Mouse (Mus musculus): ENCODE data around the gene Gemin2. TPM values are rescaled to one million over a fixed set of nuclear protein-coding genes. Genes with fewer than 3 reads are reported as not detected.
"Not testable (repeated sequence)": the region's sequence is repeated elsewhere in the genome, so short reads cannot be mapped to it uniquely, and the experiment has no call there.

The Gemin2 gene
- 33.5 and 34.4 TPM in 2 replicates for polyA plus RNA-seq (2015; fragmentation: Nextera tagmentation; extraction: Ambion mirVana)

GRCm38 (mm10) chr12:59013234-59013633 is at the start of gene Gemin2:
Gene Gemin2, plus strand, starts transcription at chr12:59013393.
- Histone ChIP-seq H3K9me3 (replicated peaks) (no peaks in the 10 kb centered on the region), H3K9ac (peak within 1 kb of the TSS; percentile 67), H3K27ac (peak within 1 kb of the TSS; percentile 92), H3K36me3 (peaks cover 24% of the 10 kb centered on the region), H3K4me3 (replicated peaks) (peak within 1 kb of the TSS; percentile 88), H3K4me2 (peak within 1 kb of the TSS; percentile 75), H3K27me3 (no peaks in the 10 kb centered on the region), H3K4me1 (peaks cover 27% of the 10 kb centered on the region)
- under 1% methylated on average over 28 of the region's 28 CpGs for WGBS
- ATAC-seq (replicated peaks; ENCODE audit: low FRiP score) = peak; percentile 76

GRCm38 (mm10) chr12:58964583-58964982 is 48.6 kb upstream of the Gemin2 start:
- H3K36me3 ChIP-seq = peaks cover 67% of the 10 kb centered on the region
- WGBS = 77% methylated on average over 4 of the region's 4 CpGs
- no peaks in the 10 kb centered on the region for H3K27me3 ChIP-seq
- H3K4me1 ChIP-seq = no peaks in the 10 kb centered on the region
- no peak overlapping the region for H3K4me2 ChIP-seq
- no peak overlapping the region for H3K4me3 ChIP-seq (replicated peaks)
- H3K9me3 ChIP-seq (replicated peaks) = no peaks in the 10 kb centered on the region
- peak; percentile 43; the same call in 1 of the 2 replicates for ATAC-seq (replicated peaks; ENCODE audit: low FRiP score)
- H3K27ac ChIP-seq = no peak overlapping the region
- H3K9ac ChIP-seq = no peak overlapping the region

GRCm38 (mm10) chr12:58976966-58977365 is 36.2 kb upstream of the Gemin2 start:
- no peaks in the 10 kb centered on the region for H3K27me3 ChIP-seq
- H3K9ac ChIP-seq = no peak overlapping the region
- no peak overlapping the region for H3K4me3 ChIP-seq (replicated peaks)
- no peak for ATAC-seq (replicated peaks; ENCODE audit: low FRiP score)
- 77% methylated on average over 2 of the region's 2 CpGs for WGBS
- H3K4me2 ChIP-seq = no peak overlapping the region
- H3K27ac ChIP-seq = no peak overlapping the region
- H3K36me3 ChIP-seq = peaks cover 81% of the 10 kb centered on the region
- H3K4me1 ChIP-seq = no peaks in the 10 kb centered on the region
- no peaks in the 10 kb centered on the region for H3K9me3 ChIP-seq (replicated peaks)

- not testable (repeated sequence) for H3K27me3 ChIP-seq; H3K4me3 ChIP-seq (replicated peaks); H3K9ac ChIP-seq; H3K4me1 ChIP-seq; H3K9me3 ChIP-seq (replicated peaks); H3K27ac ChIP-seq; ATAC-seq (replicated peaks; ENCODE audit: low FRiP score); H3K4me2 ChIP-seq
- 73% methylated on average over 6 of the region's 6 CpGs for WGBS
- H3K36me3 ChIP-seq = peaks cover 87% of the 10 kb centered on the region
Observed at GRCm38 (mm10) chr12:58981178-58981661, 32.0 kb upstream of the Gemin2 start.

DNA sequence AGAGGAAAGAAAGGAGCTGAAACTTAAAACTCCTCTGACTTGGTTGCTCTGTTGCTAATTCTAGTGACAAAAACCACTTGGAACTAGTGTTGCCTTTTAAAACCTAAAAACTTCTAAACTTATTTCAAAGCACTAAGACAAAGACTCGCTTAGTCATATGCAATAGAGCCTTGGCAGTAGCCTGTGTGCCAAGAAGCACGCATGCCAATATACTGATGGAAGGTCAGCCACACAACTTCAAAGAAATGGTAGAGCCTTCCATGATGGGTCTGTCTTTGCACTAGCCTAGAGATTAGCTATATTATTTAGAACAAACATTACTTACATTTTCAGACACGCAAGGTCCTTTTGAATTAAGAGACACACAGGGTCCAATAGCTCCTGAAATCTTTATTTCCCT is 27.4 kb upstream of the Gemin2 start:
- Histone ChIP-seq H3K27ac (no peak overlapping the region), H3K4me3 (replicated peaks) (no peak overlapping the region), H3K9me3 (replicated peaks) (no peaks in the 10 kb centered on the region), H3K4me1 (no peaks in the 10 kb centered on the region), H3K27me3 (no peaks in the 10 kb centered on the region), H3K4me2 (no peak overlapping the region), H3K36me3 (peaks cover 87% of the 10 kb centered on the region), H3K9ac (no peak overlapping the region)
- WGBS = 95% methylated on average over 3 of the region's 3 CpGs
- ATAC-seq (replicated peaks; ENCODE audit: low FRiP score) = no peak

DNA sequence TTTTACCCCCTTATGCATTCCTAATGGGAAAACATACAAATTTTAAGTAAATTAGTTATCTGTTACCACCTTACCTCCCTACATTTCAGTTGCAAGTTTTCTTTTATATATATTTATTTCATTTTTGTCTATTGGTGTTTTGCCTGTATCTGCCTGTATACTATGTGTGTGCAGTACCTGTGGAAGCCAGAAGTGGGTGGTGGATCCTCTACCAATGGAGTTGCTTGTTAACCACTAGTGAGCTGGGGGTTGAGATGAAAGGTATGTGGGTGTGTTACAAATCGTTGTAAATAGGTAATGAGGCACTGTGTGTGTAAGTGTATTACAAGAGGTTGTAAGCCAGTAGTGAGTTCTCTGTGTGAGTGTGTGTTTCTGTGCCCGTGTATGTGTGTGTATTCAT is 2.7 kb upstream of the Gemin2 start:
- peaks cover 22% of the 10 kb centered on the region for H3K36me3 ChIP-seq
- WGBS = 49% methylated on average over 2 of the region's 2 CpGs
- no peak overlapping the region for H3K9ac ChIP-seq
- peak overlapping the region; percentile 88 for H3K4me3 ChIP-seq (replicated peaks)
- H3K27ac ChIP-seq = no peak overlapping the region
- no peak for ATAC-seq (replicated peaks; ENCODE audit: low FRiP score)
- no peaks in the 10 kb centered on the region for H3K9me3 ChIP-seq (replicated peaks)
- no peaks in the 10 kb centered on the region for H3K27me3 ChIP-seq
- peak overlapping the region; percentile 66 for H3K4me2 ChIP-seq
- peaks cover 27% of the 10 kb centered on the region for H3K4me1 ChIP-seq

- H3K27me3 ChIP-seq = no peaks in the 10 kb centered on the region
- peak overlapping the region; percentile 85 for H3K9ac ChIP-seq
- H3K36me3 ChIP-seq = peaks cover 21% of the 10 kb centered on the region
- peak overlapping the region; percentile 66 for H3K4me2 ChIP-seq
- peak overlapping the region; percentile 88 for H3K4me3 ChIP-seq (replicated peaks)
- under 1% methylated on average over 25 of the region's 25 CpGs for WGBS
- H3K9me3 ChIP-seq (replicated peaks) = no peaks in the 10 kb centered on the region
- H3K27ac ChIP-seq = peak overlapping the region; percentile 96
- H3K4me1 ChIP-seq = peaks cover 27% of the 10 kb centered on the region
- ATAC-seq (replicated peaks; ENCODE audit: low FRiP score) = no peak; the same call in 1 of the 2 replicates
Observed at GRCm38 (mm10) chr12:59011275-59011843, 1.8 kb upstream of the Gemin2 start.

GRCm38 (mm10) chr12:59011844-59012709 is 1.1 kb upstream of the Gemin2 start, which contains the start of gene Sec23a:
Gene Sec23a, minus strand, starts transcription at chr12:59012017.
- Histone ChIP-seq H3K4me2 (peak within 1 kb of the TSS; percentile 75), H3K27ac (peak within 1 kb of the TSS; percentile 96), H3K36me3 (peaks cover 16% of the 10 kb centered on the region), H3K27me3 (no peaks in the 10 kb centered on the region), H3K4me3 (replicated peaks) (peak within 1 kb of the TSS; percentile 88), H3K9me3 (replicated peaks) (no peaks in the 10 kb centered on the region), H3K4me1 (peaks cover 27% of the 10 kb centered on the region), H3K9ac (peak within 1 kb of the TSS; percentile 85)
- under 1% methylated on average over 48 of the region's 48 CpGs for WGBS
- ATAC-seq (replicated peaks; ENCODE audit: low FRiP score) = peak; percentile 97

DNA sequence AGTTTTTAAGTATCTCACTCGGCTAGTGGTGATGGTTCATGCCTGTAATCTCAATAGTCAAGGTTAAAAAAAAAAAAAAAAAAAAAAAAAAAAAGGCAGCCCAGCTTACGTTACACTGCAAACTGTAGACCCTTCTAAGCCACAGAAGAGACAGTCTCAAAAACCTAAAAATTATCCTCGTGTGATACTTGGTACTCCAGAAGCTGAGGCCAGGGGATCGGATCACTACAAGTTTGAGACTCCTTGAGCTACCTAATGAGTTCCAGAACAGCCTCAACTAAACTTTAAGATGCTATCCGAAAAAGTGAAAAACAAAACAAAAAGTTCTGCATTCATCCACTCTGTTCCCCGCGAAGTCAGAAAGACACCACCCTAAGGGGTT is 492 bp upstream of the Gemin2 start:
- Histone ChIP-seq H3K36me3 (peaks cover 19% of the 10 kb centered on the region), H3K27ac (peak overlapping the region; percentile 92), H3K9me3 (replicated peaks) (no peaks in the 10 kb centered on the region), H3K9ac (peak overlapping the region; percentile 67), H3K4me3 (replicated peaks) (peak overlapping the region; percentile 88), H3K27me3 (no peaks in the 10 kb centered on the region), H3K4me2 (peak overlapping the region; percentile 75), H3K4me1 (peaks cover 27% of the 10 kb centered on the region)
- no peak for ATAC-seq (replicated peaks; ENCODE audit: low FRiP score)
- under 1% methylated on average over 7 of the region's 7 CpGs for WGBS

DNA sequence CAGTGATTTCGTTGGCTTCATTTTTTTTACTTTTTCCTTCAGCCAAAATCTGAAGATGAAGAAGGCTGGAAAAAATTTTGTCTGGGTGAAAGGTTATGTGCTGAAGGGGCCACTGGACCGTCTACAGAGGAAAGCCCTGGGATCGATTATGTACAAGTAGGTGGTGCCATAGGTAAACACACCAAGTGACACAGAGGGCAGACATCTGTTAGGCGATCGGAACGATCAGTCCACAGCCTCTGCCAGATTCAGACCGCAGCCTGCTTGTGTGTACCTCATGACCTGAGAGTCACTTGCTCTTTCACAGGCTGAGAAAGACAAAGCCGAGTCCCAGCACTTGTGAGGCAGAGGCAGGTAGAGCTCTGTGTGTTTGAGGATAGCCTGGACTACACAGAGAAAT is 4.8 kb downstream of the Gemin2 start:
- Histone ChIP-seq H3K4me1 (peaks cover 4% of the 10 kb centered on the region; the same call in 1 of the 2 replicates), H3K27me3 (no peaks in the 10 kb centered on the region), H3K9me3 (replicated peaks) (no peaks in the 10 kb centered on the region), H3K9ac (no peak overlapping the region), H3K4me3 (replicated peaks) (no peak overlapping the region), H3K4me2 (no peak overlapping the region), H3K36me3 (peaks cover 61% of the 10 kb centered on the region), H3K27ac (no peak overlapping the region)
- ATAC-seq (replicated peaks; ENCODE audit: low FRiP score) = no peak
- WGBS = 88% methylated on average over 8 of the region's 8 CpGs

GRCm38 (mm10) chr12:59019891-59020290 is 6.7 kb downstream of the Gemin2 start:
- no peaks in the 10 kb centered on the region for H3K27me3 ChIP-seq
- H3K36me3 ChIP-seq = peaks cover 77% of the 10 kb centered on the region
- no peaks in the 10 kb centered on the region for H3K9me3 ChIP-seq (replicated peaks)
- 92% methylated on average over 2 of the region's 2 CpGs for WGBS
- H3K4me1 ChIP-seq = no peaks in the 10 kb centered on the region
- no peak overlapping the region for H3K4me3 ChIP-seq (replicated peaks)
- ATAC-seq (replicated peaks; ENCODE audit: low FRiP score) = no peak
- no peak overlapping the region for H3K9ac ChIP-seq
- H3K27ac ChIP-seq = no peak overlapping the region
- H3K4me2 ChIP-seq = no peak overlapping the region

- H3K36me3 ChIP-seq = peaks cover 83% of the 10 kb centered on the region
- WGBS = 68% methylated on average over 4 of the region's 4 CpGs
Observed at GRCm38 (mm10) chr12:59021306-59021705, 8.1 kb downstream of the Gemin2 start.

More at GRCm38 (mm10) chr12:59021306-59021705, 8.1 kb downstream of the Gemin2 start:
- Histone ChIP-seq H3K4me2 (no peak overlapping the region), H3K27ac (no peak overlapping the region), H3K9me3 (replicated peaks) (no peaks in the 10 kb centered on the region), H3K9ac (no peak overlapping the region), H3K4me1 (no peaks in the 10 kb centered on the region), H3K4me3 (replicated peaks) (no peak overlapping the region), H3K27me3 (no peaks in the 10 kb centered on the region)
- ATAC-seq (replicated peaks; ENCODE audit: low FRiP score) = no peak
